Mouse (Mus musculus) CH12.LX (cell line): ENCODE data around the gene Cenpx.
"Not testable (repeated sequence)": the region's sequence is repeated elsewhere in the genome, so short reads cannot be mapped to it uniquely, and the experiment has no call there.

ENCODE experiments used
- POLR2A ChIP-seq: IDR thresholded peaks from 2 replicates; pipeline ENCODE4 v1.6.1; 2011; ENCODE audit warnings: low read depth, mild to moderate bottlenecking, improper control_type of control experiment, low read length
- POLR2AphosphoS2 ChIP-seq: IDR thresholded peaks from 2 replicates; pipeline ENCODE4 v1.6.1; 2011; ENCODE audit warnings: low read depth, low read length, improper control_type of control experiment

DNA sequence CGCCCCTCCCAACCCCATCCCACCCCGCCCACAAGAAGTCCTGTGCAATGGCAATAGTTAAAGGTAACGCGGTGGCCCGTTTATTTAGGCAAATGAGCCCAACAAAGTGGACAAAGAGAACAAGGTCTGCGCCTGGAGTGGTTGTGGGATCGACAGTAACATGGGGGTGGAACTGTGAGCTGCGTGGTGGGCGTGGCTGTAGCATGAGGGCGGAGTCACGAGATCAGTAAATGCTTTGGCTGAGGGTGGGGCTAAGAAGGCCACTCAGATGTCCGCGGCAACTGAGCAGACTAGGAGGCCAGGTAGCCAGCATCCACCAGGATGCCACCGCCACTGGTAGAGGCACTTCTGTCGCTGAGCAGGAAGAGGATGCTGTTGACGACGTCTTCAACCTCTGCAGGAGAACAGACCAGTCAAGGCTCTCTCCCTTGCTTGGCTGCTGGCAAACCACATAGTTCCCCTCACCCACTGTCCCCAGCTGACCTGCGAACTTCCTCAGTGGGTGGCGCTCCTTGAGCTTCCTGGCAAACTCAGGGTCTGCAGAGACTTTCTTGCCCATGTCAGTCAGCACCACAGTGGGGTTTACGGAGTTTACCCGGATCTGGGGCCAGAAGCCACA lies 16.0 kb upstream of the Cenpx start:
- TF ChIP-seq POLR2AphosphoS2, POLR2A: not testable (repeated sequence)
